Mouse (Mus musculus) lung, embryonic 16.5 days (tissue): ENCODE measurements around the gene Hyal4. TPM values are rescaled to one million over a fixed set of nuclear protein-coding genes. Genes with fewer than 3 reads are reported as not detected.

Experiments used
- ATAC-seq: fragments of 200-750 bp; cut with Nextera tagmentation; 2 replicates; pipeline ENCODE4 v1.8.0; 2017; ENCODE audit warnings: low read depth, mild to moderate bottlenecking, moderate library complexity
- H3K27ac ChIP-seq: fragments of 300-500 bp; sonication (generic); 2 replicates; pipeline ENCODE4 v1.5.1; 2014; ENCODE audit warnings: mild to moderate bottlenecking, control low read depth, low read length
- H3K27me3 ChIP-seq: fragments of 300-500 bp; sonication (generic); 2 replicates; pipeline ENCODE4 v1.6.1; 2014; ENCODE audit warnings: low read depth, low read length, mixed read lengths; ENCODE audit not compliant: control insufficient read depth, insufficient read depth
- H3K36me3 ChIP-seq: fragments of 300-500 bp; sonication (generic); 2 replicates; pipeline ENCODE4 v1.6.1; 2014; ENCODE audit warnings: low read length; ENCODE audit not compliant: control insufficient read depth, insufficient read depth
- H3K4me1 ChIP-seq: fragments of 300-500 bp; sonication (generic); replicated peaks from 2 replicates; pipeline ENCODE4 v1.6.1; 2014; ENCODE audit warnings: low read length, mixed read lengths; ENCODE audit not compliant: control insufficient read depth, insufficient read depth
- H3K4me2 ChIP-seq: fragments of 300-500 bp; sonication (generic); 2 replicates; pipeline ENCODE4 v1.6.1; 2014; ENCODE audit warnings: low read depth, low read length, control low read depth
- H3K4me3 ChIP-seq: fragments of 300-500 bp; sonication (generic); 2 replicates; pipeline ENCODE4 v1.5.1; 2014; ENCODE audit warnings: mild to moderate bottlenecking, low read length, control low read depth
- H3K9ac ChIP-seq: fragments of 300-500 bp; sonication (generic); 2 replicates; pipeline ENCODE4 v1.6.1; 2014; ENCODE audit warnings: low read length, control low read depth
- H3K9me3 ChIP-seq: fragments of 300-500 bp; sonication (generic); 2 replicates; pipeline ENCODE4 v1.6.1; 2016; ENCODE audit warnings: low read length; ENCODE audit not compliant: control insufficient read depth
- WGBS: fragments of 180-500 bp; shearing (Covaris S2); extraction: QIAGEN DNeasy Blood & Tissue Kit; methylation state at CpG from one replicate; pipeline ENCODE4 v1.1.7; 2014; 5-methylcytosine and 5-hydroxymethylcytosine counted together
- polyA plus RNA-seq: library from polyadenylated mRNA; unstranded; fragments of >200 nt; fragmentation: Nextera tagmentation; extraction: Ambion mirVana; gene quantifications from 2 replicates; pipeline ENCODE4 v1.2.1, GENCODE M21; 2015

The Hyal4 gene
- polyA plus RNA-seq: not detected in 2 replicates

DNA sequence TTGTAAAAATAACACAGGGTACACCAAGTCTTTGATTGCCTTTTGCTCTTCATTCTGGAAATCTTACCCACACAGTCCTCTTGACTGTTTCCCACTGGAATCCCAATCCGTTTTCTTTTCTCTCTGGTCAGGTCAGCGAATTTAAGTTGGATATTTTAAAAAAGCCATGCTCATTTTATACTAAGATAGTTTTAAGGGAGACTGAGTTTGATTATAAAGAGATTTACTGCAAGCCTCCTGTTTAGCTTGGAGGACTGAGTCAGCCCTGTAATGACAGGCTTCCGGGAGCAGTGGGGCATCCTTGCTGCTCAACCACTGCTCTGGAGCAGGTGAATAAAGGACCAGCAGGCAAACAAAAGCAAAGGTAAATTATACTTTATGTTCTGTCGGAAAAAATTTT lies at the start of gene Hyal4:
Hyal4 (plus strand) TSS at position 301 of the 400 bp plus-strand sequence.
- H3K27me3 ChIP-seq: no peaks in the 10 kb centered on the region
- no peak for ATAC-seq
- no peaks in the 10 kb centered on the region for H3K9me3 ChIP-seq
- 78% methylated on average over 4 of the region's 4 CpGs for WGBS
- no peaks in the 10 kb centered on the region for H3K4me1 ChIP-seq
- H3K27ac ChIP-seq: no peak within 1 kb of the TSS
- no peak within 1 kb of the TSS for H3K9ac ChIP-seq
- no peaks in the 10 kb centered on the region for H3K36me3 ChIP-seq
- H3K4me2 ChIP-seq: no peak within 1 kb of the TSS
- H3K4me3 ChIP-seq: no peak within 1 kb of the TSS

DNA sequence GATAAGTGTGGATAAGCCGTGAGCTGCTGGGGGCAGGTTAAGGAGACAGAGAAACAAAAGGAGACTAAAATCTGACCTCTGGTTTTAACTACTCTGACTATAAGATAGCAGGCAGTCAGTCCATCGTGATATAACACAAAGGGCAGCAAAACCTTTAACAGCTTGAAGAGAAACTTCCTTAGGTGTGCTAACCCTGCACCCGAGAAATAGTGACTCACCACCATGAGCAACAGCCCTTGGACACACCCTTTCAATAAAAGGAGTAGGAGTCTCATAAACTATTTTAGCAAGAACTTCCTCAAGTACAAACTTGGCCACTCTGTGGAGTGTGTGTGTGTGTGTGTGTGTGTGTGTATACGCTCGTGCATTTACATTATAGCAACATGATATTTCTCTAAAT lies 41.0 kb upstream of the Hyal4 start:
- no peak overlapping the region for H3K4me2 ChIP-seq
- H3K9ac ChIP-seq: no peak overlapping the region
- H3K4me1 ChIP-seq: no peaks in the 10 kb centered on the region
- no peak for ATAC-seq
- no peak overlapping the region for H3K27ac ChIP-seq
- H3K9me3 ChIP-seq: no peaks in the 10 kb centered on the region
- 73% methylated on average over 5 of the region's 5 CpGs for WGBS
- H3K36me3 ChIP-seq: no peaks in the 10 kb centered on the region
- H3K4me3 ChIP-seq: no peak overlapping the region
- no peaks in the 10 kb centered on the region for H3K27me3 ChIP-seq

DNA sequence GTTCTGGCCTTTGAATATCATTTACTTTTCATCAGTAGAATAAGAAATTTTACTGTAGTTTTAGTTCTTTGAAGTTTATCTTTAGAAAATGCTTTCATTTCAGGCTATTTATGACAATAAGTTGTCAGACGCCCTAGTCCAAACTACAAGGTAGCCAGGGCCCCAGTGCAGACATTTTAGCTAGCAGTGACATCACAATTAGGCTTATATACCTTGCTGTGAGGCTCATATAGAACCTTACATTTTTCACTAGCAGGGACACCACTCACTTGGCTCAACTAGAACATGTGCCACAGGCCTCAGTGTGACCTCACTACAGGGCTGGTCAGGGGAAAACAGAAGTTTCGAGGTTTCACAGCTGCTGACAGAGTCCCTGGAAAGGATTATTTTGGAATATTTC lies 40.6 kb upstream of the Hyal4 start:
- Histone ChIP-seq H3K4me2 (no peak overlapping the region), H3K27ac (no peak overlapping the region), H3K4me1 (no peaks in the 10 kb centered on the region), H3K36me3 (no peaks in the 10 kb centered on the region), H3K27me3 (no peaks in the 10 kb centered on the region), H3K4me3 (no peak overlapping the region), H3K9me3 (no peaks in the 10 kb centered on the region), H3K9ac (no peak overlapping the region)
- WGBS: 64% methylated on average over 2 of the region's 2 CpGs
- ATAC-seq: no peak

DNA sequence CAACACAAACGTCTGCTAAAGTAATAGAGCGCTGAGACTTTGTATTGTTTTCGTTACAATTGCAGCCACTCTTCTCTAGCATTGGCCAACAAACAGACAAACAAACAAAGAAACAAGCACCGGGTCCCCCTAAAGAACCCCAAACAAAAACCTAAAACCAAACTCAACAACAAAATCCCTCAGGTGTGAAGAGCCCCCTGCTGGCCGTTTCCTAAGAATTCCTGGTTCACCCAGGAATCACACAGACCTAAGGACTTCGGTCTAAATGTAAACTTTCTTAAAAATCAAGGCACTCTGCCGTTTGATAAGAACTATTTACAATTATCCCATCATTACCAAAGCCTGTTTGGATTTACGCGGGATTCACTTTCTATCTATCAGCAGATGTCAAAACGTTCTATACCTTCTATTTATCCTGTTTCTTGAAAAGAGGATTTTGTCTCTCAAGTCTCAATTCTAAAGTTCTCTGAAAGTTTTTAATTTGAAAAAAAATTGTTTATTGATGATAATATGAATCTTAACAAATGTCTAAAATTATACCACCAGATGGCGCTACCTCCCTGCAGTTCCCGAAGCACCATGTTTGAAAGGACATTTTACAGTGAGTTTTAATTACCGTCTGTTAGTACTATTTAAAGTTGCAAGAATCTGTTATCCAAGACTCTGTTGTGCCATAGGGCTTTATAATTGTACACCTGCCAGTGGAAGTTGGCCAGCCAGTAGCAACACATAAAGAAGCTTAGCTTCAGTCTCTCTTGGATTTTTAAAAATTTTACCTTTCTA lies 26.6 kb upstream of the Hyal4 start:
- no peaks in the 10 kb centered on the region for H3K36me3 ChIP-seq
- no peaks in the 10 kb centered on the region for H3K9me3 ChIP-seq
- ATAC-seq: no peak
- no peaks in the 10 kb centered on the region for H3K4me1 ChIP-seq
- H3K4me3 ChIP-seq: no peak overlapping the region
- H3K27me3 ChIP-seq: no peaks in the 10 kb centered on the region
- no peak overlapping the region for H3K9ac ChIP-seq
- 20% methylated on average over 13 of the region's 13 CpGs for WGBS
- H3K27ac ChIP-seq: no peak overlapping the region
- no peak overlapping the region for H3K4me2 ChIP-seq

DNA sequence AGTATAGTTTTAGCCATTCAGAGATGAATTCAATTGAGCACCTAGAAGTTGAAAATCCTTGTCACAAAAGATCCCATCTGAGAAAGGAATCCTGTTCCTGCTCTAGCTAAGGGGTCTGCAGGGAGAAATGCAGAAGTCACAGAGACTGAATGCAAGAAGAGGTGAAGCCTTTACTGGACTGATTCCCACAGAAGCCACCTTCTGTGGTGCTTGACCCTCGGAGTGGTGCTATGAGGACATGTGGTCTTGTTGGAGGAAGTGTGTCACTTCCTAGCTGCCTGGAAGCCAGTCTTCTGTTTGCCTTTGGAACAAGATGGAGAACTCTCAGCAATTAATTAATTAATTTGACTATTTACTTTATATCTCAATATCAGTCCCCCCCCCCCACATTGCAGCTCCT lies 20.0 kb upstream of the Hyal4 start:
- Histone ChIP-seq H3K4me1 (no peaks in the 10 kb centered on the region), H3K27ac (no peak overlapping the region), H3K27me3 (no peaks in the 10 kb centered on the region; the same call in 1 of the 2 replicates), H3K4me2 (no peak overlapping the region), H3K4me3 (no peak overlapping the region), H3K9ac (no peak overlapping the region), H3K9me3 (no peaks in the 10 kb centered on the region), H3K36me3 (no peaks in the 10 kb centered on the region)
- ATAC-seq: no peak
- WGBS: 52% methylated on average over 1 of the region's 1 CpGs

DNA sequence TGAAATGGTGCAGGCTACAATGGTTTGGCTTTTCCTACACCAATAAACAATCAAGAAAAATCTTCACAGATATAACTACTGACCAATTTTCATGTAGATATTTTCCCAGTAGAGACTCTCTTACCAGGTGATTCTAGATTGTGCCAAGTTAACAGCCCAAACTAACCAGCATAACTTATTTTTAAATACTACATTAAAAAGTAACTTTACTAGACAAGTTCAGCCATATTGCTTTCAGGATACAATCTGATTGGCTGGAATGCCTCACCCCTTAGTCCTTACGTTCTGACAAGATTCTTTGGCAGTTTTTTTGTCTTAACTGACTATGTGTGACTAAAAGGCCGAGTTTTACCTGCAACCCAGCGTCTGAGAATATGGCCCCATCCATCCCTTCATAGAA lies 15.2 kb upstream of the Hyal4 start, which contains the start of gene Hyal6:
Hyal6 (plus strand) TSS at position 301 of the 400 bp plus-strand sequence.
- H3K4me3 ChIP-seq: no peak within 1 kb of the TSS
- ATAC-seq: no peak
- no peak within 1 kb of the TSS for H3K27ac ChIP-seq
- no peak within 1 kb of the TSS for H3K9ac ChIP-seq
- no peaks in the 10 kb centered on the region for H3K36me3 ChIP-seq
- H3K27me3 ChIP-seq: no peaks in the 10 kb centered on the region
- no peaks in the 10 kb centered on the region for H3K4me1 ChIP-seq
- 66% methylated on average over 3 of the region's 3 CpGs for WGBS
- H3K4me2 ChIP-seq: no peak within 1 kb of the TSS
- H3K9me3 ChIP-seq: no peaks in the 10 kb centered on the region

DNA sequence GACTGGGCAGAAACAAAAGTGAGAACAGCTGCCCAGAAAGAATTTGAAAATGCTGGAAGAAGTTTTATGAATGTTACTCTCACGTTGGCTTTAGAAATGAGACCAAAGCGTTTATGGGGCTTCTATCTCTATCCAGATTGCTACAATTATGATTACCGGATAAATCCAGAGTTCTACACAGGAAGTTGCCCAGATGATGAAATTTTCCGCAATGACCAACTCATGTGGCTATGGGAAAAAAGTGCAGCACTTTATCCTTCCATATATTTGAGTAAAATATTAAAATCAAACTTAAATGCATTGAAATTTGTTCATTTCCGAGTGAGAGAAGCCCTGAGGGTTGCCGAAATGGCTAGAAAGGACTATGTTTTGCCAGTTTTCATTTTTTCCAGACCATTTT lies 13.6 kb upstream of the Hyal4 start:
- Histone ChIP-seq H3K4me3 (no peak overlapping the region), H3K27ac (no peak overlapping the region), H3K36me3 (no peaks in the 10 kb centered on the region), H3K4me1 (no peaks in the 10 kb centered on the region), H3K4me2 (no peak overlapping the region), H3K9me3 (no peaks in the 10 kb centered on the region), H3K27me3 (no peaks in the 10 kb centered on the region), H3K9ac (no peak overlapping the region)
- no peak for ATAC-seq
- 78% methylated on average over 6 of the region's 6 CpGs for whole genome bisulfite sequencing

DNA sequence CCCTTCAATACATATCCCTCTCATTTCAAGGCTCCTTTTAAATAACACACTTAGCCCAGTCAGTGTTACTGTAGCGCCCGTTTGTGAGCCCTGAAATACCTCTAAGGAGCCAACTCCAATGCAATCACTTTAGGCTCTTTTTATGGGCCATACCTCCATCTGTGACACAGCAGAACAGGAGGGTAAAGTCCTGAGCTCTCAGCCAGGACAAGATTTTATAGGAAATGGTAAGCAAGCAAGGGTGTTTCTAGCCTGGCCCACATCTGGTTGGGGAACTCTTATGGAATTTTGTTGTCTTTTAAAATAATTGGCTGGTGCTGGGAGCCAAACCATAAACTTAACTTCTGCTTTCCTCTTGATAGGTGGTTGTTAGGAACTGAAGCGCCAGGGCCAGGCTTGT lies 11.2 kb downstream of the Hyal4 start:
- H3K4me1 ChIP-seq: no peaks in the 10 kb centered on the region

DNA sequence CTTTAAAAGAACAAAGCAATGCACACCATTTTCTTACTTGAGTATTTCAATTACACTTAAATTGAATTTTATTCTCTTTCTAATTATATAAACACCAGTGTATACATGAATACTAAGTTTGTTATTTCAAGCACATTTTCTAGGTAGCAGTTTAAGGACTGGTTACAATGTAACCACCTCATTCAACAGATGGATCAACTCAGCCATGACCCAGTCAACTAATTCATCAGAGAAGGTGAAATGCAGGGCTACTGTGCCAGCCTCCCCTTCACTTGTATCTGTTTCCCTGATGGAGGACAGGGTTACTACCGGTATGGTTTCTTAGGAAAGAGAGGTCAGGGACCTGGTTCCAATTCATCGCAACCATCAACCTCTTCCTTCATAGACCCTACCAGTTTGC lies 18.1 kb downstream of the Hyal4 start:
- Histone ChIP-seq H3K9ac (no peak overlapping the region), H3K9me3 (no peaks in the 10 kb centered on the region), H3K36me3 (no peaks in the 10 kb centered on the region), H3K4me3 (no peak overlapping the region), H3K4me1 (no peaks in the 10 kb centered on the region), H3K27me3 (no peaks in the 10 kb centered on the region), H3K27ac (no peak overlapping the region), H3K4me2 (no peak overlapping the region)
- ATAC-seq: no peak
- 65% methylated on average over 2 of the region's 2 CpGs for WGBS

More for the DNA sequence above, 11.2 kb downstream of the Hyal4 start:
- no peaks in the 10 kb centered on the region for H3K36me3 ChIP-seq
- 85% methylated on average over 3 of the region's 3 CpGs for WGBS
- H3K4me3 ChIP-seq: no peak overlapping the region
- H3K27ac ChIP-seq: no peak overlapping the region
- no peaks in the 10 kb centered on the region for H3K9me3 ChIP-seq
- no peak overlapping the region for H3K4me2 ChIP-seq
- ATAC-seq: no peak
- no peaks in the 10 kb centered on the region for H3K27me3 ChIP-seq
- H3K9ac ChIP-seq: no peak overlapping the region
